Mouse (Mus musculus): ENCODE results near the gene Shoc2. TPM values are rescaled to one million over a fixed set of nuclear protein-coding genes. Genes with fewer than 3 reads are reported as not detected.

Gene Shoc2
- total RNA-seq, 2 experiments from 2014 or later = 27.6 to 30.5 TPM

DNA sequence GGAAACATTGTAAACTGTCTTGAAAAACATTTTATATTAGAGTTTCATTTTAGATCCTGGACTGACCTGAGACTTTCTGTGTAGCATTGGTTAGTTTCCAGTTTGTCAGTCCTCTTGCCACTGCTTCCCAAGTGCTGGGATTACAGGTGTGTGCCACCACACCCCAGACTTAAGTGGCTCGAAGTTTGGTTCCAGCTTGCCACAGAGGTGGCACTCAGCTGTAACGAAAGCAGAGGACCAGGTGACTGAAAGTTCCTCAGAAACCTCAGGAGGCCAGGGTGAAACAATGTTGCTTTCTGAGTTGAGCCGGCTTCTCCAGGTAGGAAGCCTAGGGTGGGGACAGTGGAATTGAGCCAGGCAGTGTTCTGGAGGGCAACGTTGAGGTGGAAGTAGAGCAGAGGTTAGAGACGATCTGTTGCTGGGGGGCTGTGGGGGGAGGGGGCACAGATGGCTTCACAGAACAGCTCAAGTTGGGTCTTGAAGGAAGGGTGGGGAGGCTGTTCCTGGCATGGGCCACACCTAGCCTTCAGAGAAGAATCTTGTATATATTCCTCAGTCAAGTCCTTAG is 128.2 kb downstream of the Shoc2 start:
- intact Hi-C loops (cut with DNase I) = no loop called here

DNA sequence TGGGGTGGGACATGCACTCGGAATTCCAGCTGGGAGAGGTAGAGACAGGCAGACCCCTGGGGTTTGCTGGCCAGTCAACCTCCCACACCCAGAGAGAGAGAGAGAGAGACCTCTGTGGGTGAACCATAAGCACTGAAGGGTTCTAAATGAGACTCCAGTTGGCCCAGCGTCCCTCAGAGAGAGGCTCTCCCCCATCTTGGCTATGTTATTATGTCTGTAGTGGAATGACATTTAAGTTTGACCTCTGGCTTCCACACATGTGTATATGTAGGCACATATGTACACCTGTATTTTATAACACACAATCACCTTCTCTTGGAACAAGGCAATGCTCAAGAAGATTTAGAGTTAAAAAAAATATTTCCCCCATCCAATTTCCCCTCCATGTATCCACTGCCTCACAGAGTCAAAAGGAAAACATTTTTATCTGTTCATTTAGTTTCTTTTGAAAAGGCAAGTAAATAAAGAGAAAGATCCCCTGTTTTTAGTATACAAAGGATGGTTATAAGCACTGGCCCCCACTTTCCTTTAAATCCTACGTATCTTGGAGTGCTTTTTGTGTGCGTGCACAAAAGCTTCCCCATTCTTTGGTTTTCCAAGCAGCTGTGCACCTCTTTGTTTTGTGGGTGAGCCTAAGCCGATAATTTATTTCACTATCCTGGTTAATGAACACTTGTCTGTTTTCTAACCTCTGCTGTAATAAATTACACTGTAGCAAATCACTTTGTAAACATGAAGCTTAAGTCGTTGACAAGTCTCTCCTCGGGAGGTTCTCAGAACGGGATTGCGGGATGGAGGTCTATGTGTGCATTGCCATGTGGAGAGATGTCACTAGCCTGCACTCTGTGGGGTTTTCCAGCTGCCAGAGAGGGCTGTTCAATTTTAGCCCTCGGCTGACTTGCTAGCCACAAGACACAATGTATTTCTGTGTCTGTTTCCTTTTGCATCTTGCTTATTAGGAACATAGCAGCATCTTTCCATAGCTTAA is 132.6 kb downstream of the Shoc2 start:
- intact Hi-C loops (cut with DNase I) = no loop called here
- DNase-seq (ENCODE audit: low spot score) = no peak

More for the DNA sequence above, 128.2 kb downstream of the Shoc2 start:
- DNase-seq (ENCODE audit: low spot score) = no peak

DNA sequence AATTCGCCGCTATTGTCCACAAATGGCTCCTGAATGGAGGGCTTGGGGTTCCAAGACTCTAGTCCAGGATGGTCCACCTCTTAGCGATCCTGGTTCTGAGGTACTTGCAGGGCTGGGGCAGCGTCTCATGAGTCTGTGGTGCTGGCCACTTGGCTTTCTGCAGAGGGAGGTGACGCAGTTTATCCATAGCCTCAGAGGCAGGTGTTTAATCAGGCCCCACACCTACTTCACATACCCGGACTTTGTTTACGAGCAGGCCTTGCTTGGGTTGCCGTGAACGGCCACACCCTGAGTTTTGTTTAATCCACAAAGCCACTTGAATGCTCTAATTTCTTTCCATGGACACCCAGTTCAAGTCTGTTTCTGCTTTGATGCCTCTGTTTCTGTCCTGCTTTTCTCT is 137.2 kb downstream of the Shoc2 start:
- intact Hi-C loops (cut with DNase I) = no loop called here
- DNase-seq (ENCODE audit: low spot score) = no peak

DNA sequence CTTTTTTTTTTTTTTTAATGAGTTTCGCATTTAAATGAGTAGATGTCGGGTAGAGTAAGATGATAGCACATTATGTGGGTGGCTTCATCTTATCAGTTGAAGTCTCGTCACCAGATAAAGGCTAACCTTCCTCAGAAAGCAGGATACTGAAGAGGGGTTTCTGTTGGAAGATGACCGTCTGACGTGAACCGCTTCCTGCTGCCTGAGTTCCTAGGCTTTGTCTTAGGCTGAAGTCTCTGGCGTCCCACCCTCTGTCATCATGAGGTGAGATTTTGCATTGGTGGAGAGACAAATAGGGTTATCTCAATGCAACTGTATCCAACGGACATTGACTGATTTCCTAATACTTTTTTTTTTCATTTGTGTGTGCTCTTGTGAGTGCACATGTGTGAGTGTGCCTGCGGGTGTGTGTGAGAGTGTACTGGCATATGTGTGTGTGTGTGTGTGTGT is 137.6 kb downstream of the Shoc2 start:
- intact Hi-C loops (cut with DNase I) = no loop called here

More for the DNA sequence above, 137.6 kb downstream of the Shoc2 start:
- no peak for DNase-seq (ENCODE audit: low spot score)

Other genes with a start within 250 kb of the Shoc2 start
- gene Pdcd4, start 52.1 kb upstream of the Shoc2 start, total RNA-seq (2021) = 10 to 100 TPM; 20.9 to 25.1 TPM
- 10 to 100 TPM; 36.5 to 38.7 TPM for gene Bbip1, start 321 bp downstream of the Shoc2 start, total RNA-seq (2021)
- gene Adra2a, start 99.8 kb downstream of the Shoc2 start, total RNA-seq (2021) = under 1 TPM; 0.20 to 0.36 TPM

Measured in heart, postnatal 25 days (tissue).